Comparison of ENCODE assay signal across 9 mouse cellular contexts in the genomic region with DNA sequence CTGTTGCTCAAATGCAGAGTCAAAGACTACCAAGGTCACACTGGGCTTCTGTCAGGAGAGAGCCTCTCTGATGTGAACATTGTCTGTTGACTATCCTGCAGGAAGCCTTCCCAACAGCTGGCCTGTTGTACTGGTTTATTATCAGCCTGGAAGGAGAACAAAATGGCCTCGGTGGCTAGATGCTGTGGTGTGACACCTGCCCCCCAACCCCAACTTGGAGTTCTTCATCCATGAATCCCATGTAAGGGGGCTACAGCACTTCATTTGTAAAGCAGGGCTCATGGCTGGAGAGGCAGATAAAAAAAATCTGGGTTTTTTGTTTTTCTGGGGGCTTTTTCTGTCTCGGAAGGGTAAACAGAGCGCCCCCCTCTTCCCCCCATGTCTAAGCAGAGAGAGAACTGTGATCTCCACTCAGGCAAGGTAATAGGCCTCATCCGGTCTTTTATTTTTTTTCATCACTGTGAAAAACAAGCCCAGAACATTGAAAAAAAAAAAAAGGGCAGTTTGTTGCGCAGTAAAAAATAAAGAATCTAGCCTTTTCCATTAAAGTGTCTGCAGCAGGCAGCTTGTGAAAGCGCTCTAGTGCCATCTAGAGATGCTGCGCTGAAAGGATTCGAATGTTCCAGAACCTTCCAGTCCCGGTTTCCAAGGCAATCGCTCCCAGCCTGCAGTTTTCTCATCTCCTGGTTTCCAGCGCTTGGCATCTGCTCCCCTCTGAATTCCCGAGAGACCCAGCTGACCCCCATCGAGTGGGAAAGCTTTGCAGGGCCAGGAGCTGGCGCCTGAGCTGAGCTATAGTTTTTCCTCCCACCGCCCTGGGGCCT.
DNase-seq lines count a peak whose midpoint lies in the region; ATAC-seq and TF ChIP-seq lines count a peak whose summit lies in the region.
"Had no signal": no experiment of that assay in that cellular context is flagged by ENCODE, and none has a peak within 500 bp of the region (broad histone marks: within the 10 kb centered on the region; RNA-seq: fewer than 3 reads in every experiment).

No protein-coding gene starts in this region.

- 27% methylated on average over 15 of the region's 15 CpGs for WGBS in heart, embryonic 12.5 days
- 8% methylated on average over 15 of the region's 15 CpGs for WGBS in kidney, embryonic 15.5 days
- WGBS in limb, embryonic 13.5 days, result 5% methylated on average over 15 of the region's 15 CpGs
- WGBS in neural tube, embryonic 11.5 days, result 29% methylated on average over 15 of the region's 15 CpGs
- 16% methylated on average over 15 of the region's 15 CpGs for WGBS in stomach, postnatal 0 days

- peak overlapping the region; percentile 39 for H3K4me2 ChIP-seq in heart, embryonic 12.5 days
- peak overlapping the region; percentile 21; the same call in 1 of the 2 replicates for H3K4me2 ChIP-seq in kidney, embryonic 15.5 days
- H3K4me2 ChIP-seq in limb, embryonic 13.5 days (replicated peaks), result peak overlapping the region; percentile 41
- 0 out of 2 replicates have a peak overlapping the region, but pooled peaks have one; percentile 7 for H3K4me2 ChIP-seq in neural tube, embryonic 11.5 days (ENCODE audit: low read depth)
- H3K4me2 ChIP-seq in stomach, postnatal 0 days (replicated peaks; ENCODE audit: low read depth), result no peak overlapping the region; the same call in 1 of the 2 replicates

- ATAC-seq in heart, embryonic 12.5 days (ENCODE audit: insufficient number of reproducible peaks, low FRiP score), result peak; percentile 34; the same call in 1 of the 2 replicates
- ATAC-seq in kidney, embryonic 15.5 days (replicated peaks; ENCODE audit: low FRiP score), result peak; percentile 84
- peak; percentile 87 for ATAC-seq in limb, embryonic 13.5 days (ENCODE audit: low FRiP score, low read depth)
- peak; percentile 55; the same call in 1 of the 2 replicates for ATAC-seq in neural tube, embryonic 11.5 days (ENCODE audit: insufficient read depth, low FRiP score, low TSS enrichment)
- peak; percentile 68 for ATAC-seq in stomach, postnatal 0 days (ENCODE audit: low FRiP score, low TSS enrichment)

- no peak for TF ChIP-seq EP300 in stomach, postnatal 0 days (optimal IDR thresholded peaks at IDR 0.05)

- H3K27ac ChIP-seq in embryonic fibroblast, embryonic 13.5 days (ENCODE audit: insufficient read depth, low read length), result no peak overlapping the region
- H3K27ac ChIP-seq in heart, embryonic 12.5 days (ENCODE audit: poor library complexity, severe bottlenecking), result peak overlapping the region; percentile 10
- H3K27ac ChIP-seq in kidney, embryonic 15.5 days, result peak overlapping the region; percentile 95
- H3K27ac ChIP-seq in limb, embryonic 13.5 days, result peak overlapping the region; percentile 98
- peak overlapping the region; percentile 63; the same call in 1 of the 2 replicates for H3K27ac ChIP-seq in neural tube, embryonic 11.5 days (ENCODE audit: low read depth, low read length)
- peak overlapping the region; percentile 83 for H3K27ac ChIP-seq in stomach, postnatal 0 days (replicated peaks)

- DNase-seq in 3T3-L1 (ENCODE audit: low read depth, low spot score), result peak; percentile 60
- DNase-seq in adrenal gland, postnatal 4 days (ENCODE audit: low spot score in 2 of 2), result peak; percentile 20 to 33
- DNase-seq in neural tube, embryonic 11.5 days (ENCODE audit: low spot score), result peak; percentile 79
- DNase-seq in stomach, postnatal 0 days (ENCODE audit: low spot score), result peak; percentile 72

- no peaks in the 10 kb centered on the region for H3K4me1 ChIP-seq in embryonic fibroblast, embryonic 13.5 days (ENCODE audit: control insufficient read depth, insufficient read depth, low read length)
- peaks cover 13% of the 10 kb centered on the region for H3K4me1 ChIP-seq in heart, embryonic 12.5 days (replicated peaks)
- H3K4me1 ChIP-seq in kidney, embryonic 15.5 days, result peaks cover 24% of the 10 kb centered on the region
- H3K4me1 ChIP-seq in limb, embryonic 13.5 days, result peaks cover 46% of the 10 kb centered on the region
- H3K4me1 ChIP-seq in neural tube, embryonic 11.5 days (ENCODE audit: control insufficient read depth, insufficient read depth, low read length), result peaks cover 11% of the 10 kb centered on the region; the same call in 1 of the 2 replicates
- H3K4me1 ChIP-seq in stomach, postnatal 0 days (replicated peaks; ENCODE audit: control insufficient read depth, insufficient read depth), result peaks cover 5% of the 10 kb centered on the region; the same call in 1 of the 2 replicates

- no peaks in the 10 kb centered on the region for H3K9me3 ChIP-seq in heart, embryonic 12.5 days (replicated peaks)
- H3K9me3 ChIP-seq in kidney, embryonic 15.5 days (replicated peaks), result no peaks in the 10 kb centered on the region
- no peaks in the 10 kb centered on the region for H3K9me3 ChIP-seq in limb, embryonic 13.5 days
- H3K9me3 ChIP-seq in neural tube, embryonic 11.5 days (ENCODE audit: control insufficient read depth, low read length), result no peaks in the 10 kb centered on the region
- H3K9me3 ChIP-seq in stomach, postnatal 0 days (ENCODE audit: control insufficient read depth, low read length), result no peaks in the 10 kb centered on the region

- peak; percentile 37; the same call in 1 of the 2 replicates for TF ChIP-seq CTCF in embryonic fibroblast, embryonic 13.5 days (IDR thresholded peaks at IDR 0.05; ENCODE audit: borderline replicate concordance, insufficient read depth, low read length)
- peak; percentile 86 for TF ChIP-seq CTCF in stomach, postnatal 0 days (IDR thresholded peaks at IDR 0.05; ENCODE audit: low read depth)

- no peaks in the 10 kb centered on the region for H3K27me3 ChIP-seq in heart, embryonic 12.5 days (replicated peaks)
- no peaks in the 10 kb centered on the region for H3K27me3 ChIP-seq in kidney, embryonic 15.5 days
- H3K27me3 ChIP-seq in limb, embryonic 13.5 days, result no peaks in the 10 kb centered on the region
- H3K27me3 ChIP-seq in neural tube, embryonic 11.5 days (ENCODE audit: control insufficient read depth, insufficient read depth, low read length), result no peaks in the 10 kb centered on the region
- H3K27me3 ChIP-seq in stomach, postnatal 0 days (ENCODE audit: control insufficient read depth, insufficient read depth, low read length), result no peaks in the 10 kb centered on the region

- no peak overlapping the region for H3K4me3 ChIP-seq in embryonic fibroblast, embryonic 13.5 days (ENCODE audit: insufficient read depth, low read length)
- no peak overlapping the region for H3K4me3 ChIP-seq in heart, embryonic 12.5 days
- H3K4me3 ChIP-seq in kidney, embryonic 15.5 days (replicated peaks), result no peak overlapping the region
- H3K4me3 ChIP-seq in limb, embryonic 13.5 days, result no peak overlapping the region
- H3K4me3 ChIP-seq in neural tube, embryonic 11.5 days (ENCODE audit: low read depth, low read length), result no peak overlapping the region
- no peak overlapping the region for H3K4me3 ChIP-seq in stomach, postnatal 0 days (ENCODE audit: low read depth, low read length)

- H3K9ac ChIP-seq in heart, embryonic 12.5 days, result peak overlapping the region; percentile 26
- H3K9ac ChIP-seq in kidney, embryonic 15.5 days, result peak overlapping the region; percentile 14; the same call in 1 of the 2 replicates
- peak overlapping the region; percentile 19; the same call in 1 of the 2 replicates for H3K9ac ChIP-seq in limb, embryonic 13.5 days
- 0 out of 2 replicates have a peak overlapping the region, but pooled peaks have one; percentile 26 for H3K9ac ChIP-seq in neural tube, embryonic 11.5 days (ENCODE audit: low read length)
- 0 out of 2 replicates have a peak overlapping the region, but pooled peaks have one; percentile 2 for H3K9ac ChIP-seq in stomach, postnatal 0 days (ENCODE audit: low read length)

- no peaks in the 10 kb centered on the region for H3K36me3 ChIP-seq in heart, embryonic 12.5 days
- no peaks in the 10 kb centered on the region for H3K36me3 ChIP-seq in kidney, embryonic 15.5 days
- no peaks in the 10 kb centered on the region for H3K36me3 ChIP-seq in limb, embryonic 13.5 days
- no peaks in the 10 kb centered on the region for H3K36me3 ChIP-seq in neural tube, embryonic 11.5 days (ENCODE audit: control insufficient read depth, insufficient read depth, low read length)
- no peaks in the 10 kb centered on the region for H3K36me3 ChIP-seq in stomach, postnatal 0 days (ENCODE audit: control insufficient read depth, insufficient read depth, low read length)
- H3K36me3 ChIP-seq: G1E had no signal

- no peak for TF ChIP-seq POLR2A in embryonic fibroblast, embryonic 13.5 days (IDR thresholded peaks at IDR 0.05; ENCODE audit: low read depth, low read length)

Comparison
In these comparisons a context has a peak if more than half of its experiments do, and no peak if none do; other contexts are left out.
1. DNase-seq: peak in every context shown above with its lines; median percentile 79 in neural tube, embryonic 11.5 days; 72 in stomach, postnatal 0 days; 60 in 3T3-L1; 26 in adrenal gland, postnatal 4 days.
2. ATAC-seq: peak in every context shown above with its lines; median percentile 87 in limb, embryonic 13.5 days; 84 in kidney, embryonic 15.5 days; 68 in stomach, postnatal 0 days; 55 in neural tube, embryonic 11.5 days; 34 in heart, embryonic 12.5 days.